14 mouse cellular contexts compared by ENCODE assay signal in the genomic region with DNA sequence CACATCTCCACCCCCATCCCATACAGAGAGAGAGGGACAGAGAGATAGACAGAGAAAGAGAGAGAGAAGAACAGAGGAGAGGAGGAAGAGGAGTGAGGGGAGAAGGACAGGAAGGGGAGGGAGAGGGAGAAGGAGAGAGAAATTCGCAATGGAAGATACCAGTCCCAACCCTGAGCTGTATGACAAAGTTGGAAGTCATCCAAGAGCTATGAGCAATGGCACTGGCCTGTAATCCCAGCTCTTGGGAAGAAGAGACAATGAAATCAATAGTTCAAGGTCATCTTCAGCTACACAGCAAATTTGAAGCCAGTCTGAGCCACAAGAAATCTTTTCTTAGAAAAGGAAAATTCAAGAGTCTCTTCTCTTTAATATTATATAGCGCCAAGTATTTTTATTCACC.
DNase-seq lines count a peak whose midpoint lies in the region; ATAC-seq lines count a peak whose summit lies in the region.
"Had no signal": no experiment of that assay in that cellular context is flagged by ENCODE, and none has a peak within 500 bp of the region (broad histone marks: within the 10 kb centered on the region; RNA-seq: fewer than 3 reads in every experiment).

No protein-coding gene starts in this region.

- H3K4me3 ChIP-seq in forebrain, embryonic 12.5 days (replicated peaks): no peak overlapping the region
- no peak overlapping the region for H3K4me3 ChIP-seq in forebrain, embryonic 15.5 days
- H3K4me3 ChIP-seq in intestine, embryonic 15.5 days (replicated peaks): no peak overlapping the region
- H3K4me3 ChIP-seq in intestine, embryonic 16.5 days (ENCODE audit: low read length): no peak overlapping the region
- H3K4me3 ChIP-seq: erythroblast, embryonic 14.5 days; heart, embryonic 13.5 days; hindbrain, embryonic 15.5 days; limb, embryonic 13.5 days had no signal

- ATAC-seq in forebrain, embryonic 12.5 days (ENCODE audit: low FRiP score): 0 out of 2 replicates have a peak, but pooled peaks have one; percentile 2
- no peak for ATAC-seq in forebrain, embryonic 15.5 days (replicated peaks)
- peak; percentile 28; the same call in 1 of the 2 replicates for ATAC-seq in intestine, embryonic 15.5 days
- no peak for ATAC-seq in intestine, embryonic 16.5 days

- peak; percentile 65 for DNase-seq in 3T3-L1 (ENCODE audit: low read depth, low spot score)
- DNase-seq in NIH3T3 (ENCODE audit: low read depth): peak; percentile 37
- no peak for DNase-seq in layer of hippocampus, postnatal 25 days (ENCODE audit: extremely low spot score in 1 of 2, low spot score in 1 of 2)
- DNase-seq: gastrocnemius, postnatal 36 days; lung, adult 2 months had no signal

- H3K4me2 ChIP-seq in forebrain, embryonic 12.5 days: no peak overlapping the region
- no peak overlapping the region for H3K4me2 ChIP-seq in forebrain, embryonic 15.5 days (replicated peaks)
- H3K4me2 ChIP-seq in intestine, embryonic 15.5 days (replicated peaks): no peak overlapping the region
- no peak overlapping the region for H3K4me2 ChIP-seq in intestine, embryonic 16.5 days (ENCODE audit: low read depth, low read length)
- H3K4me2 ChIP-seq: heart, embryonic 13.5 days; hindbrain, embryonic 15.5 days; limb, embryonic 13.5 days had no signal

- no peak overlapping the region for H3K27ac ChIP-seq in forebrain, embryonic 12.5 days
- H3K27ac ChIP-seq in forebrain, embryonic 15.5 days (replicated peaks): no peak overlapping the region
- H3K27ac ChIP-seq in intestine, embryonic 15.5 days: no peak overlapping the region
- H3K27ac ChIP-seq in intestine, embryonic 16.5 days (ENCODE audit: low read length): no peak overlapping the region
- H3K27ac ChIP-seq: heart, embryonic 13.5 days; limb, embryonic 13.5 days; macrophage had no signal

- H3K27me3 ChIP-seq in forebrain, embryonic 12.5 days: no peaks in the 10 kb centered on the region
- no peaks in the 10 kb centered on the region for H3K27me3 ChIP-seq in forebrain, embryonic 15.5 days
- H3K27me3 ChIP-seq in intestine, embryonic 15.5 days (replicated peaks): no peaks in the 10 kb centered on the region
- H3K27me3 ChIP-seq in intestine, embryonic 16.5 days (replicated peaks; ENCODE audit: control insufficient read depth, insufficient read depth, low read length): no peaks in the 10 kb centered on the region
- H3K27me3 ChIP-seq: heart, embryonic 13.5 days; hindbrain, embryonic 15.5 days; limb, embryonic 13.5 days had no signal

- H3K36me3 ChIP-seq in forebrain, embryonic 12.5 days (replicated peaks): no peaks in the 10 kb centered on the region
- no peaks in the 10 kb centered on the region for H3K36me3 ChIP-seq in forebrain, embryonic 15.5 days
- no peaks in the 10 kb centered on the region for H3K36me3 ChIP-seq in intestine, embryonic 15.5 days
- H3K36me3 ChIP-seq in intestine, embryonic 16.5 days (ENCODE audit: control insufficient read depth, insufficient read depth, low read length): no peaks in the 10 kb centered on the region
- H3K36me3 ChIP-seq: heart, embryonic 13.5 days; hindbrain, embryonic 15.5 days; limb, embryonic 13.5 days had no signal

- H3K9ac ChIP-seq in forebrain, embryonic 12.5 days: no peak overlapping the region
- no peak overlapping the region for H3K9ac ChIP-seq in forebrain, embryonic 15.5 days (replicated peaks)
- no peak overlapping the region for H3K9ac ChIP-seq in intestine, embryonic 15.5 days
- H3K9ac ChIP-seq in intestine, embryonic 16.5 days (ENCODE audit: low read depth, low read length): no peak overlapping the region
- H3K9ac ChIP-seq: heart, embryonic 13.5 days; hindbrain, embryonic 15.5 days; limb, embryonic 13.5 days had no signal

- WGBS in forebrain, embryonic 12.5 days: 77% methylated on average over 2 of the region's 2 CpGs
- 78% methylated on average over 2 of the region's 2 CpGs for WGBS in forebrain, embryonic 15.5 days
- WGBS in intestine, embryonic 15.5 days: 62% methylated on average over 2 of the region's 2 CpGs
- WGBS in intestine, embryonic 16.5 days: 51% methylated on average over 2 of the region's 2 CpGs

- no peaks in the 10 kb centered on the region for H3K9me3 ChIP-seq in forebrain, embryonic 12.5 days
- H3K9me3 ChIP-seq in forebrain, embryonic 15.5 days: no peaks in the 10 kb centered on the region
- no peaks in the 10 kb centered on the region for H3K9me3 ChIP-seq in intestine, embryonic 15.5 days
- no peaks in the 10 kb centered on the region for H3K9me3 ChIP-seq in intestine, embryonic 16.5 days (ENCODE audit: control insufficient read depth, low read length)
- H3K9me3 ChIP-seq: heart, embryonic 13.5 days; hindbrain, embryonic 15.5 days; limb, embryonic 13.5 days had no signal

- no peaks in the 10 kb centered on the region for H3K4me1 ChIP-seq in forebrain, embryonic 12.5 days
- H3K4me1 ChIP-seq in forebrain, embryonic 15.5 days: no peaks in the 10 kb centered on the region
- H3K4me1 ChIP-seq in intestine, embryonic 15.5 days (replicated peaks): no peaks in the 10 kb centered on the region
- H3K4me1 ChIP-seq in intestine, embryonic 16.5 days (ENCODE audit: control insufficient read depth, insufficient read depth, low read length): no peaks in the 10 kb centered on the region
- H3K4me1 ChIP-seq: hindbrain, embryonic 15.5 days; limb, embryonic 13.5 days had no signal

Comparison
In these comparisons a context has a peak if more than half of its experiments do, and no peak if none do; other contexts are left out.
1. ATAC-seq: peak in forebrain, embryonic 12.5 days (single experiment) and intestine, embryonic 15.5 days (single experiment); none in forebrain, embryonic 15.5 days (single experiment) and intestine, embryonic 16.5 days (single experiment).
2. DNase-seq: peak in 3T3-L1 (single experiment) and NIH3T3 (single experiment); none in layer of hippocampus, postnatal 25 days (0 of 2).